Mouse (Mus musculus) A20 (cell line): ENCODE measurements at regions not wholly inside any gene's neighbourhood (a gene's known extent, or its start where the extent isn't known, plus 50 kb on each side); places are given as distances from the start of the nearest gene placed in this dataset.
A peak's percentile ranks its signal among the peaks of the same experiment; 100 is the strongest.

Source experiments
- DNase-seq: peaks from one replicate; pipeline ENCODE4 v3.0.0-alpha.2; 2011; ENCODE audit warnings: low read depth, low spot score

- no peak for DNase-seq
Measured at GRCm38 (mm10) chr16:19203681-19204080, 110.2 kb downstream of the Olfr164 start.

GRCm38 (mm10) chr16:19200977-19201376 lies 112.9 kb downstream of the Olfr164 start:
- no peak for DNase-seq

GRCm38 (mm10) chr16:19199724-19200544 lies 113.9 kb downstream of the Olfr164 start:
- DNase-seq, result no peak

- DNase-seq, result no peak
Measured at GRCm38 (mm10) chr16:19198539-19199385, 115.1 kb downstream of the Olfr164 start.

GRCm38 (mm10) chr16:19197638-19198440 lies 116.0 kb downstream of the Olfr164 start:
- no peak for DNase-seq

GRCm38 (mm10) chr16:19185434-19186256 lies 128.2 kb downstream of the Olfr164 start:
- peak; percentile 50 for DNase-seq

GRCm38 (mm10) chr16:19179214-19180010 lies 134.5 kb downstream of the Olfr164 start:
- peak; percentile 95 for DNase-seq

- DNase-seq, result no peak
Measured at GRCm38 (mm10) chr16:19153046-19153445, 160.8 kb downstream of the Olfr164 start.

- peak; percentile 90 for DNase-seq
Measured at GRCm38 (mm10) chr16:19152465-19152864, 161.4 kb downstream of the Olfr164 start.

- peak; percentile 50 for DNase-seq
Measured at GRCm38 (mm10) chr16:19151110-19151509, 162.8 kb downstream of the Olfr164 start.

- DNase-seq, result no peak
Measured at GRCm38 (mm10) chr16:19150582-19150981, 163.3 kb downstream of the Olfr164 start.

- peak; percentile 88 for DNase-seq
Measured at GRCm38 (mm10) chr16:19146290-19146983, 167.4 kb downstream of the Olfr164 start.
